Mouse (Mus musculus) cerebellum, adult 2 months (tissue): ENCODE results near the gene Cd5.

Experiments used
- CTCF ChIP-seq: fragments of 200-500 bp; IDR thresholded peaks from 2 replicates; pipeline ENCODE4 v1.5.1; 2011; ENCODE audit warnings: low read depth, mild to moderate bottlenecking, control low read depth, low read length, moderate library complexity, borderline replicate concordance; ENCODE audit not compliant: insufficient read depth
- POLR2A ChIP-seq: fragments of 200-500 bp; IDR thresholded peaks from 2 replicates; pipeline ENCODE4 v1.6.1; 2011; ENCODE audit warnings: low read length, control low read depth, borderline replicate concordance; ENCODE audit not compliant: insufficient read depth

DNA sequence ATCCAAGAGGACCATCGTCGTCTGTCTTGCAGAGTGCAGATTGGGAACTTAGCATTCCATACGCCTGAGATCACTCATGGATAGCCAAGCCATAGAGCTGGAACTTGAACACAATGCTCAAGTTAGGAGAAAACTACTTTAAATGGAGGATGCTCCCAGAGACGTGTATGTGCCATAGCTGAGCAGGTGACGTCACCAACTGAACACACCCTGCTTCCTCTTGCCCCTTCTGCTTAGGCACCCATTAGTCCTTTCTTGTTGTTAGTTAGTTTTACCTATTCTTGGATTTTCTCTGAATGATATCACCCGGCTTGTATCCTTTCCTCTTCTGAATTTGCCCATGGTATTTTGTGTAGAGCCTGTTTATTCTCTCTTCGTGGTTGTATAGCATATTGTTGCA, 8.4 kb upstream of the Cd5 start:
- no peak for TF ChIP-seq CTCF
- TF ChIP-seq POLR2A = no peak
